In genomic region chr11:22118853-22119252, GRCm38 (mm10) we compare ENCODE assay signal across 16 mouse cellular contexts.
"Had no signal": no experiment of that assay in that cellular context is flagged by ENCODE, and none has a peak within 500 bp of the region (broad histone marks: within the 10 kb centered on the region; RNA-seq: fewer than 3 reads in every experiment).

No protein-coding gene starts in this region.

- H3K4me1 ChIP-seq: neural tube, embryonic 13.5 days; neural tube, embryonic 15.5 days; stomach, embryonic 15.5 days had no signal

- H3K4me2 ChIP-seq: neural tube, embryonic 13.5 days; neural tube, embryonic 15.5 days; stomach, embryonic 15.5 days had no signal

- H3K9ac ChIP-seq: neural tube, embryonic 13.5 days; neural tube, embryonic 15.5 days; stomach, embryonic 15.5 days had no signal

- DNase-seq: retina, postnatal 1 day; right cerebral cortex, adult 18-20 months; right cerebral cortex, postnatal 14 days; right cerebral cortex, postnatal 25 days; right cerebral cortex, postnatal 4 days; spleen, adult 18-20 months; thymus, adult 18-20 months; thymus, adult 2 months; thymus, postnatal 14 days; thymus, postnatal 25 days; thymus, postnatal 36 days; thymus, postnatal 4 days had no signal

- H3K27me3 ChIP-seq: neural tube, embryonic 13.5 days; neural tube, embryonic 15.5 days; stomach, embryonic 15.5 days had no signal

- H3K4me3 ChIP-seq: neural tube, embryonic 13.5 days; neural tube, embryonic 15.5 days; stomach, embryonic 15.5 days had no signal

- H3K36me3 ChIP-seq: neural tube, embryonic 13.5 days; stomach, embryonic 15.5 days had no signal

- H3K9me3 ChIP-seq: neural tube, embryonic 13.5 days; neural tube, embryonic 15.5 days; stomach, embryonic 15.5 days had no signal

- H3K27ac ChIP-seq: neural tube, embryonic 13.5 days; neural tube, embryonic 15.5 days; stomach, embryonic 15.5 days; stomach, postnatal 0 days had no signal
